Mouse (Mus musculus) forebrain, embryonic 15.5 days (tissue): ENCODE data around the gene Bcan. TPM values are rescaled to one million over a fixed set of nuclear protein-coding genes. Genes with fewer than 3 reads are reported as not detected.

Experiments used
- ATAC-seq: fragments of 200-750 bp; cut with Nextera tagmentation; replicated peaks from 2 replicates; pipeline ENCODE4 v1.8.0; 2017; ENCODE audit warnings: mild to moderate bottlenecking, moderate TSS enrichment, moderate library complexity
- H3K27ac ChIP-seq: fragments of 300-500 bp; sonication (generic); replicated peaks from 2 replicates; pipeline ENCODE4 v1.5.1; 2015; ENCODE audit warnings: mild to moderate bottlenecking, inconsistent platforms
- H3K27me3 ChIP-seq: fragments of 300-500 bp; sonication (generic); 2 replicates; pipeline ENCODE4 v1.6.1; 2015; ENCODE audit warnings: inconsistent platforms
- H3K36me3 ChIP-seq: fragments of 300-500 bp; sonication (generic); 2 replicates; pipeline ENCODE4 v1.6.1; 2015; ENCODE audit warnings: mild to moderate bottlenecking, inconsistent platforms
- H3K4me1 ChIP-seq: fragments of 300-500 bp; sonication (generic); 2 replicates; pipeline ENCODE4 v1.6.1; 2015; ENCODE audit warnings: inconsistent platforms
- H3K4me2 ChIP-seq: fragments of 300-500 bp; sonication (generic); replicated peaks from 2 replicates; pipeline ENCODE4 v1.6.1; 2015; ENCODE audit warnings: mild to moderate bottlenecking, inconsistent platforms
- H3K4me3 ChIP-seq: fragments of 300-500 bp; sonication (generic); 2 replicates; pipeline ENCODE4 v1.5.1; 2015; ENCODE audit warnings: mild to moderate bottlenecking, inconsistent platforms
- H3K9ac ChIP-seq: fragments of 300-500 bp; sonication (generic); replicated peaks from 2 replicates; pipeline ENCODE4 v1.6.1; 2015; ENCODE audit warnings: mild to moderate bottlenecking, inconsistent platforms
- H3K9me3 ChIP-seq: fragments of 300-500 bp; sonication (generic); 2 replicates; pipeline ENCODE4 v1.6.1; 2016; ENCODE audit warnings: inconsistent platforms
- WGBS: fragments of 180-500 bp; shearing (Covaris S2); methylation state at CpG from one replicate; pipeline ENCODE4 v1.1.7; 2015; ENCODE audit warnings: mixed read lengths; 5-methylcytosine and 5-hydroxymethylcytosine counted together
- polyA plus RNA-seq: library from polyadenylated mRNA; unstranded; fragments of >200 nt; fragmentation: Nextera tagmentation; extraction: Ambion mirVana; gene quantifications from 2 replicates; pipeline ENCODE4 v1.2.1, GENCODE M21; 2015

Bcan gene
- 26.6 and 27.2 TPM in 2 replicates for polyA plus RNA-seq

GRCm38 (mm10) chr3:88000181-88000580, at the start of gene Bcan:
Bcan (minus strand) TSS chr3:88000230.
- H3K36me3 ChIP-seq, result no peaks in the 10 kb centered on the region
- peaks cover 58% of the 10 kb centered on the region for H3K4me1 ChIP-seq
- peak within 1 kb of the TSS; percentile 71 for H3K4me2 ChIP-seq
- H3K4me3 ChIP-seq, result peak within 1 kb of the TSS; percentile 41
- peaks cover 78% of the 10 kb centered on the region for H3K27me3 ChIP-seq
- no peaks in the 10 kb centered on the region for H3K9me3 ChIP-seq
- peak within 1 kb of the TSS; percentile 42 for H3K9ac ChIP-seq
- ATAC-seq, result no peak; the same call in 1 of the 2 replicates
- H3K27ac ChIP-seq, result peak within 1 kb of the TSS; percentile 65
- under 1% methylated on average over 39 of the region's 39 CpGs for WGBS

DNA sequence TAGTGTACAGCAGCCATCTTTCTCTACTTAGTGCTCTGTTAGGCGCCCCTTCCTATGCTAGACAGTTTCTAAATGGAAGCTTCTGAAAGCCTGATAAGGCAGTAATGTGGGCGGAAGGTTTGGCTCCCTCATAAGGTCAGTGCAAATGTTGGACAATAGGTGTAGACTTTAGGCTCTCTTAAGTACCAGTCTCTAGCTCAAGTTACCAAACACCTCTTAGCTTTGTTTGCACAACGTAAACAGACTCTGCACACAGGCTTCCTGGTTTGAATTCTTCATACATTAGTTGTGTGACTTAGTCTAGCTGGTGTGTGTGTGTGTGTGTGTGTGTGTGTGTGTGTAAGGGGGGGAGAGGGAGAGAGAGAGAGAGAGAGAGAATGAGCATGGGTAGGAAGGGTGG, 49.5 kb upstream of the Bcan start:
- Histone ChIP-seq H3K4me3 (no peak overlapping the region), H3K9me3 (no peaks in the 10 kb centered on the region)
- WGBS, result 92% methylated on average over 3 of the region's 3 CpGs

GRCm38 (mm10) chr3:88042661-88043421, 42.8 kb upstream of the Bcan start, which contains the start of gene Gpatch4:
Gpatch4 (plus strand) TSS chr3:88043108.
- no peaks in the 10 kb centered on the region for H3K36me3 ChIP-seq
- H3K27ac ChIP-seq, result peak within 1 kb of the TSS; percentile 45
- H3K4me1 ChIP-seq, result peaks cover 14% of the 10 kb centered on the region
- WGBS, result 12% methylated on average over 36 of the region's 36 CpGs
- H3K9me3 ChIP-seq, result no peaks in the 10 kb centered on the region
- peak; percentile 97 for ATAC-seq
- H3K4me3 ChIP-seq, result peak within 1 kb of the TSS; percentile 95
- H3K4me2 ChIP-seq, result peak within 1 kb of the TSS; percentile 87
- H3K27me3 ChIP-seq, result peaks cover 13% of the 10 kb centered on the region; the same call in 1 of the 2 replicates
- peak within 1 kb of the TSS; percentile 57 for H3K9ac ChIP-seq

More for the DNA sequence above, 49.5 kb upstream of the Bcan start:
- Histone ChIP-seq H3K9ac (no peak overlapping the region), H3K4me2 (no peak overlapping the region), H3K27me3 (no peaks in the 10 kb centered on the region), H3K27ac (no peak overlapping the region), H3K4me1 (peaks cover 3% of the 10 kb centered on the region; the same call in 1 of the 2 replicates), H3K36me3 (peaks cover 30% of the 10 kb centered on the region)
- ATAC-seq, result no peak

GRCm38 (mm10) chr3:88035561-88036293, 35.7 kb upstream of the Bcan start:
- Histone ChIP-seq H3K4me3 (no peak overlapping the region), H3K27ac (no peak overlapping the region), H3K36me3 (no peaks in the 10 kb centered on the region), H3K9me3 (no peaks in the 10 kb centered on the region), H3K4me2 (no peak overlapping the region), H3K27me3 (peaks cover 23% of the 10 kb centered on the region), H3K4me1 (no peaks in the 10 kb centered on the region), H3K9ac (no peak overlapping the region)
- no peak for ATAC-seq
- WGBS, result 81% methylated on average over 1 of the region's 1 CpGs

DNA sequence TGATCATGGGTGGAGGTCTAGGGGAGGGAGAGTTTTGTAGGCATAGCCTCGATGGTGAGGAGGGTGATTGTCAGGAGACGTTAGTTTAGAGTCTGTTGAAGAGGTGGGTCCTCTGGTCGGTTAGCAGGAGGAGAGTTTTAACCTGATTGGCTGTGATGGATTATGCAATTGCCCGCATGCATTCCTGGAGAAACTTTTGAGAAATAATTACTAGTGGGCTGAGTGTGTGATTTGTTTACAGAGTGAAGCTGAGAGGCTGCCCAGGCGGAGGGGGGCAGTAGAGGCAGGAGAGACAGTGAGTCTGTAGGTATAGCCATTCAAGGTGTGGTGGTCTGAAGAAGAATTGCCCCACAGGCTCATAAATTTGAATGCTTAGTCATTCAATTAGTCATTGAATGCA, 33.5 kb upstream of the Bcan start:
- no peak overlapping the region for H3K27ac ChIP-seq
- ATAC-seq, result no peak
- H3K9me3 ChIP-seq, result no peaks in the 10 kb centered on the region
- H3K4me2 ChIP-seq, result no peak overlapping the region
- peaks cover 12% of the 10 kb centered on the region; the same call in 1 of the 2 replicates for H3K27me3 ChIP-seq
- WGBS, result 76% methylated on average over 5 of the region's 5 CpGs
- H3K4me1 ChIP-seq, result no peaks in the 10 kb centered on the region
- no peak overlapping the region for H3K4me3 ChIP-seq
- no peak overlapping the region for H3K9ac ChIP-seq
- H3K36me3 ChIP-seq, result no peaks in the 10 kb centered on the region

DNA sequence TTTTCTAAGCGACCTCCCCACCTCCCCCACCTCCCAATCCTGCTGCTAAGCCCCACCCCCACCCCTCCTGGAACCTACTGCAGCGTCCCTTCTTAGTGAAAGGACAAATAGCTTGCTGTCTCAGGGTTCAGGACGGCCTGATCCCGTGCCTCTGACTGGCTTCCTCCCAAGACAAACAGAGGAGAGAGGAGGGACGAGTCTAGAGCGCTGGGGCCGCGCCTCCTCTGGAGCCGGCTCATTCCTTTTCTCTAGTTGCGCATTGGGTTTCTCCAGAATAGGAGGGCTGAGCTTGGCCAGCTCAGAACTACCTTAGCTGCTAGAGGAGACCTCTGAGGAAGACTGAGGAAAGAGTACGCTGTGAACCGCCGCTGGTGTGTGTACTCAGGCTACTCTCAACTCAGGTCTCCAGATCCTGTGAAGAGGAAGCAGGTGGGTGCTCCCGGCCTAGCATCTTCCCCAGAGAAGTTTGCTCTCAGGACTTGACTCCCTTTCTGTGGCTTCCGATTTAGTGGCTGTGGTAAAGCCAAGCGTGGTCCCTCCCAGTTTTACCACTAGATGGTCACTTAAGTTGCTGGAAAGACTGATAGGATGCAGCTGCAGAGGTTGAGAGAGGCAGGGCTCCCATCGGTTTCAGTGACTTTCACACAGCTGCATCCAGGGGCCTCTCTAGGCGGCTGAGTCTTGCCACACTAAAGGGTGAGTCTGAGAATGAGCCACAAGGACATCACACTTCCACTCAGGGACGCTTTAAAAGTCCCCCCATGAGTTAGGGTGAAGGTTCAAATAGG, 30.8 kb upstream of the Bcan start:
- Histone ChIP-seq H3K27ac (no peak overlapping the region), H3K4me1 (no peaks in the 10 kb centered on the region), H3K4me3 (no peak overlapping the region), H3K9me3 (no peaks in the 10 kb centered on the region), H3K36me3 (no peaks in the 10 kb centered on the region), H3K4me2 (no peak overlapping the region), H3K9ac (no peak overlapping the region), H3K27me3 (peaks cover 25% of the 10 kb centered on the region)
- WGBS, result 21% methylated on average over 19 of the region's 19 CpGs
- no peak for ATAC-seq

- H3K9ac ChIP-seq, result no peak within 1 kb of the TSS
- no peak within 1 kb of the TSS for H3K4me2 ChIP-seq
- WGBS, result 50% methylated on average over 5 of the region's 5 CpGs
- ATAC-seq, result no peak
- H3K4me1 ChIP-seq, result peaks cover 15% of the 10 kb centered on the region
- no peaks in the 10 kb centered on the region for H3K9me3 ChIP-seq
- no peak within 1 kb of the TSS for H3K4me3 ChIP-seq
- H3K27me3 ChIP-seq, result peaks cover 55% of the 10 kb centered on the region
- no peak within 1 kb of the TSS for H3K27ac ChIP-seq
- H3K36me3 ChIP-seq, result no peaks in the 10 kb centered on the region
These were observed 27.6 kb upstream of the Bcan start, which contains the start of gene Hapln2 for GRCm38 (mm10) chr3:88027434-88028186. Hapln2 (minus strand) TSS chr3:88027583.

DNA sequence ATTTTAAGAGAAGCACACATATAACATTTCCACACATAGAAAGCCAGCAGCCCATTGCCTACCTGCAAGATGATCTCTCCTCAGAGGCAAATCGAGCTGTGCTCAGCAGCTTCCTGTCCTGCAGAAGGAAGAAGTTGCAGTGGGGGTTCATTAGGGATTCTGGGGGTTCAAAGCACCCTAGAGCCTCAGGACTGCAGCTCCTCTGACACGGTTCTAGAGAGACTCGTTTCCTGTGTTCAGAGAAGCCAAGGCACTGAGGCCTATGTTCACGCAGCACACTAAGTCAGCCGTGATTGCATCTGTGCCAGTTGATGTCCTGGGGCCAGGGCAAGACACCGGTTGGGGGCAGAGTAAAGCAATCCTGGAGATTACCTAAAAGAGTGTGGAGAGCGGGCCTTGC, 26.8 kb upstream of the Bcan start:
- H3K27ac ChIP-seq, result no peak overlapping the region
- H3K4me3 ChIP-seq, result no peak overlapping the region
- peaks cover 19% of the 10 kb centered on the region for H3K4me1 ChIP-seq
- WGBS, result 71% methylated on average over 7 of the region's 7 CpGs
- H3K9ac ChIP-seq, result no peak overlapping the region
- no peaks in the 10 kb centered on the region for H3K9me3 ChIP-seq
- H3K4me2 ChIP-seq, result no peak overlapping the region
- peaks cover 60% of the 10 kb centered on the region for H3K27me3 ChIP-seq
- no peaks in the 10 kb centered on the region for H3K36me3 ChIP-seq
- no peak for ATAC-seq

DNA sequence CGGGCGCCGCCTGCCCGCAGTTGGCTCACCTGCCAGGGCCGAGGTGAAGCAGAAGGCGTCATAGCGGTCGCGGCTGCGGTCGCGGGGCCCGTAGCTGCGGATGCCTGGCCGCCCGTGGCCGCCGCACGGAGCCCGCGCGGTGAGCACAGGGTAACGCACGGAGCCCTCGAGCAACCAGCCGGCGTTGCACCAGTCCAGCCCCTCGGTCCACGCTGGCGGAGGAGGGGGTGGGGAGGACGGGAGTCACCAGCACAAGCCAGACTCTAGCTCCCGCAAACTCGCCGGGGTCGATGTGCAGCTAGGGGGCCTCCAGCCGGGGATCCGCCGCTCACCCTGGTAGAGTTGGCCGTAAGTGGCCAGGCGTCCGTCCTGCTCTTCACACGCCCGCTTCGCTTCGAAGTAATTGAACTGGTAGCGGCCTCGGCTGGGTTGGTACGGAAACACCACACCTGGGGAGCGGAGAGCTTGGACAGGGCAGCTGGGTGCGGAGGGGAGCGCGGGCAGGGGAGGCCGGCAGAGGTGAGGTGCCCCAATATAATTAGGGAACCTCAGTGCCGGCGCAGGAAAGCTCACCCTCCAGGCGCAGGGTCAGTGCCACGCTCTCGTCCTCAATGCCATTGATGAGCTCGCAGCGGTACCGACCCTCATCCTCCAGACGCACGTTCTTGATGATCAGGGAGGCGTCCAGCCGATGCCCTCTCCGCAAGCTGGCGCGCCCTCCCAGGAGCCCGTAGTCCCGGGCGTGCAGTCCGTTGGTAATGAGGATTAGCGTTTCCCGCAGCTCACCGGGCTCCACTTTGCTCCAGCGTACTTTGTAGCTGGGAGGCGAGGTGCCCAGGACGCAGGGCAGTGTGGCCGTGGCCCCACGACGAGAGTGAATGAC, 23.4 kb upstream of the Bcan start:
- Histone ChIP-seq H3K4me2 (peak overlapping the region; percentile 97), H3K27me3 (peaks cover 74% of the 10 kb centered on the region), H3K9me3 (no peaks in the 10 kb centered on the region), H3K4me1 (peaks cover 19% of the 10 kb centered on the region), H3K4me3 (peak overlapping the region; percentile 57), H3K27ac (no peak overlapping the region), H3K36me3 (no peaks in the 10 kb centered on the region), H3K9ac (peak overlapping the region; percentile 47)
- peak; percentile 71 for ATAC-seq
- WGBS, result under 1% methylated on average over 81 of the region's 81 CpGs

- peak; percentile 81 for ATAC-seq
These were observed 22.5 kb upstream of the Bcan start for GRCm38 (mm10) chr3:88022322-88023191.

More at GRCm38 (mm10) chr3:88022322-88023191, 22.5 kb upstream of the Bcan start:
- no peaks in the 10 kb centered on the region for H3K9me3 ChIP-seq
- under 1% methylated on average over 66 of the region's 66 CpGs for WGBS
- H3K27ac ChIP-seq, result no peak overlapping the region
- H3K4me2 ChIP-seq, result peak overlapping the region; percentile 97
- peak overlapping the region; percentile 47 for H3K9ac ChIP-seq
- H3K4me3 ChIP-seq, result peak overlapping the region; percentile 57
- H3K36me3 ChIP-seq, result no peaks in the 10 kb centered on the region
- peaks cover 19% of the 10 kb centered on the region for H3K4me1 ChIP-seq
- H3K27me3 ChIP-seq, result peaks cover 72% of the 10 kb centered on the region
